In the genomic region with DNA sequence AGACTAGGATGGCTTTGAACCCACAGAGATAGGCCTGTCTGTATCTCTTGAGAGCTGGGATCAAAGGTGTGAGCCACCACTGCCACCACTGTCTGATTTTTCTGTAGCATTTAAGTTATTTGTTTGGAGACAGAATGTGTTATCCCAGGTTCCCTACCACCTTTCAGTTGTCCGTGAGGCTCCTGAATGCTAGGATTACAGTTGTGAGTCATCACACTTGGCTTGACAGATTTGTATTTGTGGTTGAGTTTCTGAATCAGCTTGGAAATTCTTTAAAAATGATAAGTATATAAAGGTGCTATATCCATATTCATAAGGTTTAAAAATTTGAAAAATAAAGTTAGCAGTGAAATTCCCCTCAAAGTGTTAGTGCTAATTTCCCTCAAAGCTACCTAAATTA, we compare ENCODE assay signal across 27 mouse cellular contexts.
"Had no signal": no experiment of that assay in that cellular context is flagged by ENCODE, and none has a peak within 500 bp of the region (broad histone marks: within the 10 kb centered on the region; RNA-seq: fewer than 3 reads in every experiment).

No protein-coding gene starts in this region.

- H3K4me2 ChIP-seq: heart, embryonic 11.5 days; heart, embryonic 13.5 days; heart, embryonic 15.5 days; hindbrain, embryonic 13.5 days; hindbrain, embryonic 15.5 days; kidney, embryonic 15.5 days; limb, embryonic 13.5 days; limb, embryonic 15.5 days; liver, embryonic 12.5 days had no signal

- ATAC-seq: hindbrain, postnatal 0 days; intestine, embryonic 16.5 days; liver, embryonic 12.5 days had no signal

- H3K27ac ChIP-seq: heart, adult 2 months; heart, embryonic 13.5 days; heart, embryonic 15.5 days; hindbrain, embryonic 13.5 days; hindbrain, embryonic 15.5 days; hindbrain, postnatal 0 days; kidney, embryonic 15.5 days; kidney, postnatal 0 days; limb, embryonic 13.5 days; limb, embryonic 15.5 days; liver, embryonic 12.5 days; liver, embryonic 14.5 days had no signal

- DNase-seq: gastrocnemius, postnatal 14 days; gastrocnemius, postnatal 36 days; heart, adult 11 months; heart, adult 2 months; heart, postnatal 14 days; heart, postnatal 36 days; kidney, adult 11 months; kidney, adult 2 months; kidney, adult 9 months; kidney, postnatal 14 days; kidney, postnatal 36 days; layer of hippocampus, adult 9-11 months; layer of hippocampus, postnatal 36 days; left cerebral cortex, postnatal 4 days had no signal

- H3K9me3 ChIP-seq: heart, embryonic 13.5 days; heart, embryonic 15.5 days; hindbrain, embryonic 13.5 days; hindbrain, embryonic 15.5 days; kidney, embryonic 15.5 days; limb, embryonic 13.5 days; limb, embryonic 15.5 days; liver, embryonic 12.5 days had no signal

- H3K9ac ChIP-seq: heart, embryonic 13.5 days; heart, embryonic 15.5 days; hindbrain, embryonic 13.5 days; hindbrain, embryonic 15.5 days; kidney, embryonic 15.5 days; limb, embryonic 13.5 days; limb, embryonic 15.5 days; liver, embryonic 12.5 days; liver, embryonic 14.5 days had no signal

- H3K4me1 ChIP-seq: heart, embryonic 13.5 days; heart, embryonic 15.5 days; hindbrain, embryonic 13.5 days; hindbrain, embryonic 15.5 days; kidney, embryonic 15.5 days; limb, embryonic 13.5 days; limb, embryonic 15.5 days had no signal

- H3K27me3 ChIP-seq: heart, embryonic 13.5 days; heart, embryonic 15.5 days; hindbrain, embryonic 13.5 days; hindbrain, embryonic 15.5 days; kidney, embryonic 15.5 days; limb, embryonic 13.5 days; limb, embryonic 15.5 days; liver, embryonic 12.5 days had no signal

- H3K4me3 ChIP-seq: heart, adult 2 months; heart, embryonic 13.5 days; heart, embryonic 15.5 days; hindbrain, embryonic 13.5 days; hindbrain, embryonic 15.5 days; kidney, embryonic 15.5 days; limb, embryonic 13.5 days; limb, embryonic 15.5 days; liver, embryonic 12.5 days had no signal
